Mouse (Mus musculus) liver, adult 2 months (tissue): Measurements from ENCODE around the gene Znhit2.

Experiments
- CTCF ChIP-seq: fragments of 200-500 bp; IDR thresholded peaks from 2 replicates; pipeline ENCODE4 v1.5.1; 2011; ENCODE audit warnings: low read depth, low read length, control low read depth
- POLR2A ChIP-seq: fragments of 200-500 bp; IDR thresholded peaks from 2 replicates; pipeline ENCODE4 v1.6.1; 2011; ENCODE audit warnings: low read length, control low read depth; ENCODE audit not compliant: insufficient read depth; ENCODE audit errors: extremely low read depth

- no peak for TF ChIP-seq POLR2A
- TF ChIP-seq CTCF, result no peak
Measured at GRCm38 (mm10) chr19:6056696-6057095, 4.3 kb upstream of the Znhit2 start.
